Comparison of ENCODE assay signal across 10 mouse cellular contexts in the genomic region with DNA sequence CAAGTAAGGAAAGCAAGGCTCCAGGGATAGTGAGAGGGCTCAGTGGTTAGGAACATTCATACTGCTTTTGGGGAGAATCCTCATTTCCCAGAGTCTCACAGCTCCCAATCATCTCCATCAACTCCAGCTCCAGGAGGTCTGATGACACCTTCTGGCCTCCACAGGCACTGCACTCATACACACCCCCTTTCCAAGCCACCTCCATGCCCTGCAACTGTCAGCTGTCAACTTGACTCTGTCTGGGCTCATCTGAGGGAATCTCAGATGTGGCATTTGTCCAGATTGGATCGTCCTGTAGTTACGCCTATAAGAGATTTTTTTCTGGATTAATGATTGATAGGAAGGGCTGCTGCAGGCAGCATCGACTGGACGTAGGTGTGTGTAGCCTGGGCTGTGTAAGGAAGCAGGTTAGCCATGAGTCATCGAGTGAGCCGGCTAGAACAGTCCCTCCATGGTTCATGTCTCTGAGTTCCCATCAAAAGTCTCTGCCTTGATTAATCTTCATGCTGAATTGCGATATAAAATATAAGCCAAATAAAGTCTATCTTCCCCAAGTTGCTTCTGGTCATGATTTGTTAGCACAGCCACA. TPM values are rescaled to one million over a fixed set of nuclear protein-coding genes. Genes with fewer than 3 reads are reported as not detected.
DNase-seq lines count a peak whose midpoint lies in the region; ATAC-seq lines count a peak whose summit lies in the region.
"Had no signal": no experiment of that assay in that cellular context is flagged by ENCODE, and none has a peak within 500 bp of the region (broad histone marks: within the 10 kb centered on the region; RNA-seq: fewer than 3 reads in every experiment).

No protein-coding gene starts in this region.

- WGBS in midbrain, embryonic 10.5 days = 82% methylated on average over 7 of the region's 7 CpGs
- 81% methylated on average over 7 of the region's 7 CpGs for WGBS in midbrain, embryonic 11.5 days

- H3K9ac ChIP-seq in midbrain, embryonic 11.5 days (ENCODE audit: low read length) = no peak overlapping the region

- intact Hi-C loops in left cerebral cortex, postnatal 36 days (cut with DNase I) = no loop called here

- H3K27me3 ChIP-seq in midbrain, embryonic 10.5 days (ENCODE audit: low read depth, poor library complexity, severe bottlenecking) = peaks cover 19% of the 10 kb centered on the region
- H3K27me3 ChIP-seq in midbrain, embryonic 11.5 days (ENCODE audit: control insufficient read depth, insufficient read depth, low read length) = no peaks in the 10 kb centered on the region

- peaks cover 35% of the 10 kb centered on the region for H3K4me1 ChIP-seq in midbrain, embryonic 10.5 days
- peaks cover 20% of the 10 kb centered on the region for H3K4me1 ChIP-seq in midbrain, embryonic 11.5 days (ENCODE audit: control insufficient read depth, insufficient read depth, low read length)

- no peaks in the 10 kb centered on the region for H3K9me3 ChIP-seq in midbrain, embryonic 10.5 days (replicated peaks)
- no peaks in the 10 kb centered on the region for H3K9me3 ChIP-seq in midbrain, embryonic 11.5 days (ENCODE audit: control insufficient read depth, low read length)

- H3K4me3 ChIP-seq in midbrain, embryonic 10.5 days = no peak overlapping the region
- H3K4me3 ChIP-seq in midbrain, embryonic 11.5 days (ENCODE audit: low read depth, low read length) = no peak overlapping the region

- no peak overlapping the region for H3K4me2 ChIP-seq in midbrain, embryonic 11.5 days

- no peaks in the 10 kb centered on the region for H3K36me3 ChIP-seq in midbrain, embryonic 10.5 days
- no peaks in the 10 kb centered on the region for H3K36me3 ChIP-seq in midbrain, embryonic 11.5 days (ENCODE audit: control insufficient read depth, insufficient read depth, low read length)

- H3K27ac ChIP-seq in midbrain, embryonic 10.5 days (replicated peaks) = no peak overlapping the region
- H3K27ac ChIP-seq in midbrain, embryonic 11.5 days (ENCODE audit: low read depth, low read length) = no peak overlapping the region

- ATAC-seq in midbrain, embryonic 11.5 days (ENCODE audit: low FRiP score) = no peak
- ATAC-seq in megakaryocyte progenitor cell, adult 5-6 weeks (replicated peaks; ENCODE audit: poor library complexity) = peak; percentile 70

- DNase-seq in embryo, embryonic 10 days (ENCODE audit: low spot score) = peak; percentile 45
- DNase-seq in embryo, embryonic 9.5 days (ENCODE audit: extremely low spot score) = no peak
- peak; percentile 39 for DNase-seq in midbrain, embryonic 10.5 days (ENCODE audit: low spot score)
- DNase-seq in midbrain, embryonic 11.5 days (ENCODE audit: low spot score, missing footprints) = no peak
- DNase-seq in embryo, embryonic 11 days = peak; percentile 38
- no peak for DNase-seq in spleen, adult 12 weeks (ENCODE audit: low spot score)
- DNase-seq in left cerebral cortex, postnatal 36 days (ENCODE audit: low spot score in 2 of 2) = no peak
- DNase-seq: heart, postnatal 36 days had no signal

RNA-seq across cellular contexts. Expression of a gene that starts 44.1 kb away (rescaled TPM):
- polyA plus RNA-seq in midbrain, embryonic 10.5 days (2016; fragmentation: Nextera tagmentation; extraction: Ambion mirVana) = 1.8 and 3.0 TPM in 2 replicates
- 4.1 and 4.7 TPM in 2 replicates for polyA plus RNA-seq in midbrain, embryonic 11.5 days (2014; fragmentation: Nextera tagmentation; extraction: Ambion mirVana)
- total RNA-seq in megakaryocyte progenitor cell, adult 5-6 weeks (2015) = not detected in 2 replicates
- 0.33 TPM in 1 of 2 replicates, not detected in the other for total RNA-seq in megakaryocyte progenitor cell, adult 5-6 weeks (2017)
- total RNA-seq in left cerebral cortex, postnatal 36 days (2021) = under 1 TPM; 0.30 to 0.41 TPM
- total RNA-seq: heart, postnatal 36 days had no signal
- polyA plus RNA-seq: liver, embryonic 16.5 days had no signal

RNA-seq across cellular contexts. Expression of a gene that starts 44.6 kb away (rescaled TPM):
- 10.1 and 11.1 TPM in 2 replicates for polyA plus RNA-seq in midbrain, embryonic 10.5 days (2016; fragmentation: Nextera tagmentation; extraction: Ambion mirVana)
- polyA plus RNA-seq in midbrain, embryonic 11.5 days (2014; fragmentation: Nextera tagmentation; extraction: Ambion mirVana) = 7.9 and 8.3 TPM in 2 replicates
- 2.4 and 2.8 TPM in 2 replicates for total RNA-seq in megakaryocyte progenitor cell, adult 5-6 weeks (2015)
- total RNA-seq in megakaryocyte progenitor cell, adult 5-6 weeks (2017) = 3.2 and 3.4 TPM in 2 replicates
- total RNA-seq in left cerebral cortex, postnatal 36 days (2021) = 10 to 100 TPM; 25.4 to 31.1 TPM

Comparison
In these comparisons a context has a peak if more than half of its experiments do, and no peak if none do; other contexts are left out.
1. DNase-seq: peak in embryo, embryonic 10 days (single experiment), midbrain, embryonic 10.5 days (single experiment) and embryo, embryonic 11 days (single experiment); none in embryo, embryonic 9.5 days (single experiment), midbrain, embryonic 11.5 days (single experiment), spleen, adult 12 weeks (single experiment) and left cerebral cortex, postnatal 36 days (0 of 2).
2. RNA of a gene that starts 44.6 kb away (total RNA-seq): 25.4 to 31.1 TPM in left cerebral cortex, postnatal 36 days; 2.4 to 3.4 TPM in megakaryocyte progenitor cell, adult 5-6 weeks; every median in the first group is over 4 times any median in the second.